Mouse (Mus musculus): Measurements from ENCODE around the gene Anp32a. TPM values are rescaled to one million over a fixed set of nuclear protein-coding genes. Genes with fewer than 3 reads are reported as not detected.

Anp32a gene
- polyA plus RNA-seq, 1 experiment from 2014 or later: 166 TPM

DNA sequence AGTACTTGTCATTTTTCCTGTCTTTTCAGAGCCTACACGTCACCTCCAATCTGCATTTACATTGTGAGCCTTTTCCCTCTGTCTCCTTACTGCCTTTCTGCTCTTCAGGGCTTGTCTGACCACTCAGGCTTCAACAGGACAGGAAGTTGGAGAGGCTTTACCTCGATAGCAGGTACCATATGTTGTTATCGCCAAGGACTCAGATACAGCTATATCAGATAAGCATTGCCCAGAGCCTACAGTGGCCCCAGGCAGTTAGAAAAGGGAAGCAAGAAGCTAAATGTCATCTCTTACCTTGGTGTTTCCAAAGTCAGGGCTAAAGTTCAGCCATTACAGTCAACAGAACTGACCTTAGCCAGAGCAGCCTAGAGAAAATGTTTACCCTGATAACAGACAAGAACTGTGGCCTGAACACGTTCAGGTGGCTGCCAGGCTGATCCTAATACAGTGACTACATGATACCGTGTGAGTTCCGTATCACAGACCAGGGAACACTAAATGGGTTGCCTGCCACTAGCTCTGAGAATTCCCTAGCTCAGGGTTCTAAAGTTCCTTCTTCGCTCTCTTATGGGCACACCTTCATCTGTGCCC is 65.4 kb downstream of the Anp32a start:
- no peaks in the 10 kb centered on the region for H3K4me1 ChIP-seq
- ATAC-seq (ENCODE audit: low FRiP score): no peak
- no peak overlapping the region for H3K9ac ChIP-seq
- 90% methylated on average over 7 of the region's 7 CpGs for WGBS
- H3K4me2 ChIP-seq (replicated peaks): no peak overlapping the region
- no peak overlapping the region for H3K27ac ChIP-seq
- H3K9me3 ChIP-seq (replicated peaks): no peaks in the 10 kb centered on the region
- H3K36me3 ChIP-seq: no peaks in the 10 kb centered on the region
- no peak overlapping the region for H3K4me3 ChIP-seq
- no peaks in the 10 kb centered on the region for H3K27me3 ChIP-seq

DNA sequence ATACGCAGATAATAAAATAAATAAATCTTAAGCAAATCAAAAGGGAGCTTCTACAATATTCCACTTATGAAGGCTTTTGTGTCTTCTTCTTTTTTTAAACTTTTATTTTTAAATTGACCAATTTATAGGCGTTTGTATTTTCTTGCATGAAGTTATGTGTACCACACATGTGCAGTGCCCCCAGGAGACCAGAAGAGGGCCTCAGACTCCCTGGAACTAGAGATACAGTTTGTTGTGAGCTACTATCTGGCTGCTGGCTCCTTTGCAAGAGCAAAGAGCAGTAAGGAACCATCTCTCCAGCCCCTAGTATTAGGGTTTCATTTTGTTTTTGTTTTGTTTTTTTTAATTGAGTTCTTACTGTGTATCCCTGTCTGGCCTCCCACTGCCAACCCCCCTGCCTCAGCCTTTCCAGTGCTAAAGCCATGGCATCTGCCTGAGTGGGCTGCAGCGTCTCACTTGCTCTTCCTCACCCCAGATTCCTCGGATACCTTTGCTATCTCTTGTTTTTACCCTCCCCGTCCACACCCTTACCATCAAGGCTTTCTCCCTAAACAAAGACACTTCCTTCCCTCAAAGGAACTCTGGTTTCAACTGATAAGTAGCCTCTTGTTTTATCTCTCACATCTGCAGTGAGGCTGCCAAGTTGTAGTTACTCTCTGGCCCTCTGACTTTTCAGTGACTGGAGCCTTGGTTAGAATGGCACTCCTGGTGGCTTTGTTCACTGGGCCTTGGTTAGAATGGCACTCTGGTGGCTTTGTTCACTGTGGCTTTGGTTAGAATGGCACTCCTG is 66.5 kb downstream of the Anp32a start:
- WGBS: 83% methylated on average over 5 of the region's 5 CpGs
- no peak overlapping the region for H3K4me3 ChIP-seq
- H3K4me2 ChIP-seq (replicated peaks): no peak overlapping the region
- H3K9me3 ChIP-seq (replicated peaks): no peaks in the 10 kb centered on the region
- no peak overlapping the region for H3K27ac ChIP-seq
- no peaks in the 10 kb centered on the region for H3K4me1 ChIP-seq
- no peaks in the 10 kb centered on the region for H3K27me3 ChIP-seq
- H3K36me3 ChIP-seq: no peaks in the 10 kb centered on the region
- H3K9ac ChIP-seq: no peak overlapping the region
- no peak for ATAC-seq (ENCODE audit: low FRiP score)

GRCm38 (mm10) chr9:62418742-62419141 is 77.6 kb downstream of the Anp32a start:
- H3K27me3 ChIP-seq: no peaks in the 10 kb centered on the region
- no peak for ATAC-seq (ENCODE audit: low FRiP score)
- WGBS: 55% methylated on average over 5 of the region's 5 CpGs
- H3K4me2 ChIP-seq (replicated peaks): no peak overlapping the region
- H3K4me3 ChIP-seq: no peak overlapping the region
- H3K9me3 ChIP-seq (replicated peaks): no peaks in the 10 kb centered on the region
- no peak overlapping the region for H3K27ac ChIP-seq
- no peak overlapping the region for H3K9ac ChIP-seq
- H3K36me3 ChIP-seq: peaks cover 17% of the 10 kb centered on the region
- H3K4me1 ChIP-seq: peaks cover 23% of the 10 kb centered on the region

DNA sequence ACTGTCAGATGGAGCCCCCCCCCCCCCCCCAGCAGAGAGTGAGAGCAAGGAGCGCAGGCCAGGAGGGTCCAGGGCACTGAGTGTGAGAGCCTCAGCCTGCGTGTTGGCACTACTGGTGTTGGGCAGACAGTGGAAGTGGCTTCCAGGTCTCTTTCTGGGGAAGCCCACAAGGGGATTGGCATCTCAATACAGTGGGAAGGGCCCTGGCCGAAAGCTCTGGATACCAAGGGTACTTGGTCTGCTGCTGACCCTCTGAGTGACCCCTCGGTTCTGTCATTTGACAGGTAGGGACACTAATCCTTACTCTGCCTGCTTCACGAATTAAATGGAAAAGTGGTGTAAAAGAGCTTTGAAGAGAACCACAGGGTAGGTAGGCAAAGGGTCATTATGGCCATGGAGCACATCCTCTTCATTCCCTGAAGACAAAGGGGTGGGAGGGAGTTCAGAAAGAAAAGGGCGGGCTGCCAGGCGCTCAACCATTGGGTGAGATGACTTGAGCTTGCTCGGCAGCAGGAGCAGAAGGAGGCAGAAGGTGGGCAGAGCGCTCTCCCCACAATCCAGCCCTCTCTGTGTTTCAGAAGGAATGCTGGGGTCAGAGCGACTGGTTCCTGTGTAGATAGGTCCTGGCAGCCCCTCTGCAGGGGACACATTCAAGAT is 79.3 kb downstream of the Anp32a start:
- Histone ChIP-seq H3K27me3 (no peaks in the 10 kb centered on the region), H3K36me3 (peaks cover 30% of the 10 kb centered on the region), H3K27ac (no peak overlapping the region), H3K4me3 (no peak overlapping the region), H3K9ac (no peak overlapping the region), H3K4me1 (peaks cover 16% of the 10 kb centered on the region), H3K9me3 (replicated peaks) (no peaks in the 10 kb centered on the region), H3K4me2 (replicated peaks) (peak overlapping the region; percentile 22)
- ATAC-seq (ENCODE audit: low FRiP score): no peak
- 43% methylated on average over 10 of the region's 10 CpGs for WGBS

DNA sequence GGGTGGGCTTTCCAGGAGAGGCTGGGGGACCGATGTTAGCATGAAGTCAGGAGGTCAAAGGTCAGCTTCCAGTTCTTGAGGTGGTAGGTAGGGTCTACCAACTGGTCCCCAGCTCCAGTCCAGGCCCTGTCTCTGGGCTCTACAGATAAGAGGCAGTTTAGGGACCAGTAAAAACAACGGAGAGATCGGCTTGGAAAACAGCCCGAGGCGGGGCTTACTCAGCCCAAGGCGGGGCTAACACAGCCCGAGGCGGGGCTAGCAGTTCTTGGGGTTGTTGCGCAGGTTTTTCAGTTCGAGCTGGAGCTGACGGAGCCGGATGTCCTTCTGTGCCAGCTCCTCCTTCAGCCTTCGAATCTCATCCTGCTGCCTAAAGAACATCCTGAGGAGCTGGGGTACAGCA is 79.9 kb downstream of the Anp32a start:
- Histone ChIP-seq H3K27me3 (no peaks in the 10 kb centered on the region), H3K4me2 (replicated peaks) (peak overlapping the region; percentile 22), H3K27ac (no peak overlapping the region), H3K4me1 (peaks cover 13% of the 10 kb centered on the region), H3K4me3 (0 out of 2 replicates have a peak overlapping the region, but pooled peaks have one; percentile 3), H3K36me3 (peaks cover 36% of the 10 kb centered on the region), H3K9ac (no peak overlapping the region), H3K9me3 (replicated peaks) (no peaks in the 10 kb centered on the region)
- WGBS: 4% methylated on average over 13 of the region's 13 CpGs
- peak; percentile 72 for ATAC-seq (ENCODE audit: low FRiP score)

GRCm38 (mm10) chr9:62421911-62422310 is 80.8 kb downstream of the Anp32a start:
- H3K36me3 ChIP-seq: peaks cover 45% of the 10 kb centered on the region
- no peaks in the 10 kb centered on the region for H3K9me3 ChIP-seq (replicated peaks)
- H3K4me3 ChIP-seq: no peak overlapping the region
- no peak overlapping the region for H3K4me2 ChIP-seq (replicated peaks)
- no peak for ATAC-seq (ENCODE audit: low FRiP score)
- 96% methylated on average over 6 of the region's 6 CpGs for WGBS
- no peak overlapping the region for H3K9ac ChIP-seq
- H3K27me3 ChIP-seq: no peaks in the 10 kb centered on the region
- no peak overlapping the region for H3K27ac ChIP-seq
- H3K4me1 ChIP-seq: peaks cover 11% of the 10 kb centered on the region; the same call in 1 of the 2 replicates

DNA sequence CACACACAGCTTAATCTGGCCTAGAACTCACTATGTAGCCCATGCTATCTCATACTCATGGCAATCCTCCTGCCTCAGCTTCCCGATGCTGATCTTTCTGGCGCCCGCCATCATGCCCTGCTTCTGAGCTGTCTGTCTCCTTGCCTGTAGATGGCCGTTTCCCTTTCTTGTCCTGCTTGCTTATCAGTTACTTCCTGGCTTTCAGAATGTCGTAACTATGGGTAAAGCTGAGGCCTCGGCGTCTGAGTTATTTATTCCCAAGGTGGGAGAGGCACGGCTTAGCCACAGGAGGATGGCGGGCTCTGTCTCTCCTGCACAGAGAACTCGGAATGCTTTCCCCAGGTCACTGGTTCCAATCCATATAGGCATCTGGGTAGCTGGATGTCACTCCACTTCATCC is 81.8 kb downstream of the Anp32a start:
- no peak for ATAC-seq (ENCODE audit: low FRiP score)
- Histone ChIP-seq H3K27ac (no peak overlapping the region), H3K4me3 (no peak overlapping the region), H3K9me3 (replicated peaks) (no peaks in the 10 kb centered on the region), H3K9ac (no peak overlapping the region), H3K27me3 (no peaks in the 10 kb centered on the region), H3K4me1 (peaks cover 11% of the 10 kb centered on the region; the same call in 1 of the 2 replicates), H3K36me3 (peaks cover 55% of the 10 kb centered on the region), H3K4me2 (replicated peaks) (no peak overlapping the region)
- WGBS: 89% methylated on average over 10 of the region's 10 CpGs

DNA sequence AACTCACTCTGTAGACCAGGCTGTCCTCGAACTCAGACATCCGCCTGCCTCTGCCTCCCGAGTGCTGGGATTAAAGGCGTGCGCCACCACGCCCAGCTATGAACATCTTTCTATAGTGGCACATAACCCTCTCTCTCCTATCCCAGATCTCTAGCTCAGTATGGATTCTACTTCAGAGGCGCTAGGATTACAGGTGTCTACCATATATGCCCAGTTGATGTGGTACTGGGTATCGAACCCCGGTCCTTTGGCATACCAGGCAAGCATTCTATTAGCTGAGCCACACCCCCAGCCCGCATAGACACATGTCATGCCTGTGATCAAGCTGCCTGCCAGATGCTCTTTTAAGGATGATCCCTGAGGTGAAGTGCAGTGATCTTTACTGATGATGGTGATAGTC is 82.8 kb downstream of the Anp32a start:
- H3K27ac ChIP-seq: no peak overlapping the region
- no peaks in the 10 kb centered on the region for H3K27me3 ChIP-seq
- peaks cover 65% of the 10 kb centered on the region for H3K36me3 ChIP-seq
- no peak for ATAC-seq (ENCODE audit: low FRiP score)
- WGBS: 97% methylated on average over 10 of the region's 10 CpGs
- peaks cover 11% of the 10 kb centered on the region; the same call in 1 of the 2 replicates for H3K4me1 ChIP-seq
- H3K4me3 ChIP-seq: no peak overlapping the region
- no peaks in the 10 kb centered on the region for H3K9me3 ChIP-seq (replicated peaks)
- H3K4me2 ChIP-seq (replicated peaks): no peak overlapping the region
- H3K9ac ChIP-seq: no peak overlapping the region

- 61% methylated on average over 5 of the region's 5 CpGs for WGBS
- Histone ChIP-seq H3K9ac (no peak overlapping the region), H3K27ac (no peak overlapping the region; the same call in 1 of the 2 replicates), H3K4me3 (no peak overlapping the region), H3K9me3 (replicated peaks) (no peaks in the 10 kb centered on the region), H3K36me3 (peaks cover 66% of the 10 kb centered on the region), H3K4me1 (peaks cover 11% of the 10 kb centered on the region; the same call in 1 of the 2 replicates), H3K27me3 (no peaks in the 10 kb centered on the region), H3K4me2 (replicated peaks) (no peak overlapping the region)
- ATAC-seq (ENCODE audit: low FRiP score): no peak
Measured at GRCm38 (mm10) chr9:62425265-62425664, 84.2 kb downstream of the Anp32a start.

DNA sequence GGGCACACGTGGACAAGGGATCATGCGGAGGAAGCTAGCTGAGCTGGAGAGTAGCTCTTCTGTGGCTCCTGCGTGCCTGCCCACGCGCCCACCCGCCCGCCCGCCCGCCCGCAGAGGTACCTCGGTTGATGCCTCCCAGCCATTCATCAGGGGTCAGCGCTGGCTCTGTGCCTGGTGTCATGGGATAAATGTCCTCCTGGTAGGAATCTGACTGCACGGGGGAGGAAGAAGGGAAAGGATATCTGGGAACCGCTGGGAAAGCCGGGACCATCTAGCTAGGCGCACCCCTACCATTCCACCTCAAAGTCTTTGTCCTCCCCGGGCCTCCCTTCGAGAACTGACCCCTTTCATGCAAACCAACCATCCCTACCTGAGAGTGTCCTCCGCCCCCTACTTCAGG is 84.9 kb downstream of the Anp32a start:
- H3K36me3 ChIP-seq: peaks cover 73% of the 10 kb centered on the region
- H3K4me3 ChIP-seq: no peak overlapping the region
- H3K9me3 ChIP-seq (replicated peaks): no peaks in the 10 kb centered on the region
- no peak overlapping the region for H3K9ac ChIP-seq
- 90% methylated on average over 19 of the region's 19 CpGs for WGBS
- H3K27ac ChIP-seq: no peak overlapping the region
- H3K4me1 ChIP-seq: peaks cover 5% of the 10 kb centered on the region; the same call in 1 of the 2 replicates
- no peak for ATAC-seq (ENCODE audit: low FRiP score)
- no peaks in the 10 kb centered on the region for H3K27me3 ChIP-seq
- no peak overlapping the region for H3K4me2 ChIP-seq (replicated peaks)

DNA sequence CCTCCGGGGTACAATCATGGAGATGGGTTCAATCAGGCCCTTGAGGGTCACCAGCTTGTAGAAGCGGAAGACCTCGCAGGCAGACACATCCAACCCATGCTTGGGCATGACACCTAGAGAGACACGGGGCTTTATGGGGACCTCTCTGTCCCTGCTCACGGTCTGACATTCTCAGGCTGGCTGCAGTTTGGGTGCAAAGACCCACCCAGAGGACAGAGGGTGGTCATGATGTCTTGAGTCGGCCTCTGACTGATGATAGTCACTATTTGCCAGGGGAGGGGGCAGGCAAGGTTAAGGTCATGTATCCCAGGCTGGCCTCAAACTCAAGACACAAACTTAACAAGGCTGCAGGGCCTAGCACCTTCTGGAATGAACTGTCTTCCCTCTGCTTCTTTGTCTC is 85.4 kb downstream of the Anp32a start:
- H3K36me3 ChIP-seq: peaks cover 78% of the 10 kb centered on the region

GRCm38 (mm10) chr9:62427010-62427409 is 85.9 kb downstream of the Anp32a start:
- no peaks in the 10 kb centered on the region for H3K9me3 ChIP-seq (replicated peaks)
- no peaks in the 10 kb centered on the region for H3K27me3 ChIP-seq
- ATAC-seq (ENCODE audit: low FRiP score): no peak
- no peaks in the 10 kb centered on the region for H3K4me1 ChIP-seq
- no peak overlapping the region for H3K9ac ChIP-seq
- H3K27ac ChIP-seq: no peak overlapping the region
- no peak overlapping the region for H3K4me2 ChIP-seq (replicated peaks)
- H3K4me3 ChIP-seq: no peak overlapping the region
- peaks cover 80% of the 10 kb centered on the region for H3K36me3 ChIP-seq
- 92% methylated on average over 8 of the region's 8 CpGs for WGBS

More for the DNA sequence above, 85.4 kb downstream of the Anp32a start:
- Histone ChIP-seq H3K9ac (no peak overlapping the region), H3K4me2 (replicated peaks) (no peak overlapping the region), H3K27ac (no peak overlapping the region), H3K9me3 (replicated peaks) (no peaks in the 10 kb centered on the region), H3K4me1 (peaks cover under 1% of the 10 kb centered on the region; the same call in 1 of the 2 replicates), H3K27me3 (no peaks in the 10 kb centered on the region), H3K4me3 (no peak overlapping the region)
- no peak for ATAC-seq (ENCODE audit: low FRiP score)
- 88% methylated on average over 6 of the region's 6 CpGs for WGBS

Data from hindbrain, embryonic 12.5 days (tissue).